Mouse (Mus musculus) kidney, embryonic 14.5 days (tissue): Measurements from ENCODE around the gene Gm10322. TPM values are rescaled to one million over a fixed set of nuclear protein-coding genes. Genes with fewer than 3 reads are reported as not detected.

Experiments used
- ATAC-seq: fragments of 200-750 bp; cut with Nextera tagmentation; 2 replicates; pipeline ENCODE4 v1.8.0; 2017; ENCODE audit warnings: moderate number of reproducible peaks, mild to moderate bottlenecking, moderate TSS enrichment, moderate library complexity; ENCODE audit not compliant: low FRiP score, low TSS enrichment
- H3K27ac ChIP-seq: fragments of 300-500 bp; sonication (generic); 2 replicates; pipeline ENCODE4 v1.5.1; 2014; ENCODE audit warnings: low read depth, mild to moderate bottlenecking, low read length, moderate library complexity, mixed read lengths
- H3K27me3 ChIP-seq: fragments of 300-500 bp; sonication (generic); 2 replicates; pipeline ENCODE4 v1.6.1; 2014; ENCODE audit warnings: mild to moderate bottlenecking, low read length; ENCODE audit not compliant: control insufficient read depth, insufficient read depth
- H3K36me3 ChIP-seq: fragments of 300-500 bp; sonication (generic); 2 replicates; pipeline ENCODE4 v1.6.1; 2014; ENCODE audit warnings: low read length, mixed read lengths; ENCODE audit not compliant: control insufficient read depth, insufficient read depth
- H3K4me1 ChIP-seq: fragments of 300-500 bp; sonication (generic); 2 replicates; pipeline ENCODE4 v1.6.1; 2014; ENCODE audit warnings: low read length, mixed read lengths; ENCODE audit not compliant: control insufficient read depth, insufficient read depth
- H3K4me2 ChIP-seq: fragments of 300-500 bp; sonication (generic); replicated peaks from 2 replicates; pipeline ENCODE4 v1.6.1; 2014; ENCODE audit warnings: low read depth, mild to moderate bottlenecking, low read length
- H3K4me3 ChIP-seq: fragments of 300-500 bp; sonication (generic); 2 replicates; pipeline ENCODE4 v1.5.1; 2014; ENCODE audit warnings: mild to moderate bottlenecking, low read length
- H3K9ac ChIP-seq: fragments of 300-500 bp; sonication (generic); 2 replicates; pipeline ENCODE4 v1.6.1; 2014; ENCODE audit warnings: low read depth, mild to moderate bottlenecking, low read length, moderate library complexity
- H3K9me3 ChIP-seq: fragments of 300-500 bp; sonication (generic); 2 replicates; pipeline ENCODE4 v1.6.1; 2016; ENCODE audit warnings: low read length; ENCODE audit not compliant: control insufficient read depth
- WGBS: fragments of 180-500 bp; shearing (Covaris S2); extraction: QIAGEN DNeasy Blood & Tissue Kit; methylation state at CpG from one replicate; pipeline ENCODE4 v1.1.7; 2014; 5-methylcytosine and 5-hydroxymethylcytosine counted together
- polyA plus RNA-seq: library from polyadenylated mRNA; unstranded; fragments of >200 nt; fragmentation: Nextera tagmentation; extraction: Ambion mirVana; gene quantifications from 2 replicates; pipeline ENCODE4 v1.2.1, GENCODE M21; 2014

The Gm10322 gene
- polyA plus RNA-seq, 1 experiment from 2014 or later, result not detected

DNA sequence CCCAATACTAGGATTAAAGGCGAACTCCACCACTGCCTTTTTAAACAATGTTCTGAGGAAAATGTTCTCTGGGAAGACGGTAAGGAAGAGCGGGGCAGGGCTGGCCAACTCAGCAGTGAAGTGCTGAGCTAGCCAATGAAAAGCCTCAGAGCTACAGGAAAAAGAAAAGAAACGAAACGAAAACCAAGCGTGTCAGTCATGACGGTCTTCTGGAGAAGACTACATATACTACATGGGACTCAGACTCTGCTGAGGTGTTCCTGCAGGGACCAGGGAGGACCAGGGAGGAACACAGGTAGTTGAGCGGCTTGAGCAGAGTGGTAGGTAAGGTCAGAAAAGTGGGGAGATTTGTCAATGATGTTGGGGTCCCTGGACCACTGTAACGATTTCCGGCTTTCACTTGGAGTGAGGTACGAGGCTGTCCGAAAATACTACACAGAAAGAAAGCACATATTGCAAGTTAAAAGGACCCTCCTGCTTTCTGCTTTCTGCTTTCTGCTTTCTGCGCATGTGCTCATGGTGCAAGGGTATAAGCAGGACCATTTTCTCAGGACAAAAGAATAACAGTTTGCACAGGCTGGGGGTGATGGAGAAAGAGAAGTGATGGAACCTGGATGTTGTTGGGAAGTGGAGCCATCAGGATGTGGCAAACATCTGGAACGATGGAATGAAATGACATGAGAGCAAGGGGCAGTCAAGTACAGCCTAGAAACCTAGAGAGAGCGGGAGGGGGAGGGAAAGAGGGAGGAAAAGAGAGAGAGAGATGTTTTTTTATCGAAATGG lies 21.1 kb downstream of the Gm10322 start:
- 62% methylated on average over 16 of the region's 16 CpGs for WGBS
- ATAC-seq, result peak; percentile 76; the same call in 1 of the 2 replicates
- Histone ChIP-seq H3K27me3 (no peaks in the 10 kb centered on the region), H3K9ac (no peak overlapping the region), H3K4me3 (no peak overlapping the region), H3K4me2 (no peak overlapping the region; the same call in 1 of the 2 replicates), H3K27ac (peak overlapping the region; percentile 12; the same call in 1 of the 2 replicates), H3K9me3 (no peaks in the 10 kb centered on the region), H3K4me1 (no peaks in the 10 kb centered on the region), H3K36me3 (no peaks in the 10 kb centered on the region)

DNA sequence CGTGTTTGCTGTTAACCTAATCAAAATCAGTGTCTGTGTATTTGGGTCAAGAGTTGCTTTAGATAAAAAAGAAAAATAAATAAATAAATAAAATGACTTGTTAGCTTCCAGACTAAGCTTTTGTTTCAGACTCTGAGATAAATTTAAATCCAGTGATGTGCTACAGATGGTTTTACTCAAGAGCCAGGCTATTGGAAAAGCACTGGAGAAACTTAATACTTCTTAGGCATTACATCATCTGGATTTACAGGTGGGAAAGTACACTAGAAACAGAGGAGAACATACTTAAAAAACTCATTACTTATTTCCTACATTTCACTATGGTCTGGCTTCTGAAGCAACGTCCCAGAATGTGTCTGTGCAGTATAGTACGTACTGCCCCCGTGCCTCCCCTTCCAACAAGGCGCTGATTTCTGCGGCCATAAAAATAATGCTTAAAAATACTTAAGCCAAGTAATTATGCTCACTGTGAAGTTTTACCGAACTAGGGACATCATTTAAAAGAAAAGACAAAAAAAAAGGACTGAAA lies 21.8 kb downstream of the Gm10322 start:
- no peak overlapping the region for H3K4me3 ChIP-seq
- no peaks in the 10 kb centered on the region for H3K27me3 ChIP-seq
- H3K9me3 ChIP-seq, result no peaks in the 10 kb centered on the region
- H3K36me3 ChIP-seq, result no peaks in the 10 kb centered on the region
- 20% methylated on average over 7 of the region's 7 CpGs for WGBS
- H3K9ac ChIP-seq, result no peak overlapping the region
- ATAC-seq, result peak; percentile 65; the same call in 1 of the 2 replicates
- H3K4me1 ChIP-seq, result no peaks in the 10 kb centered on the region
- H3K4me2 ChIP-seq, result no peak overlapping the region
- H3K27ac ChIP-seq, result no peak overlapping the region; the same call in 1 of the 2 replicates

GRCm38 (mm10) chr10:59638576-59638975 lies 22.7 kb downstream of the Gm10322 start:
- Histone ChIP-seq H3K4me1 (no peaks in the 10 kb centered on the region), H3K9me3 (no peaks in the 10 kb centered on the region), H3K27me3 (no peaks in the 10 kb centered on the region), H3K4me3 (no peak overlapping the region), H3K27ac (no peak overlapping the region), H3K9ac (no peak overlapping the region), H3K36me3 (no peaks in the 10 kb centered on the region), H3K4me2 (no peak overlapping the region)
- no peak for ATAC-seq
- WGBS, result 69% methylated on average over 6 of the region's 6 CpGs

GRCm38 (mm10) chr10:59642659-59643377 lies 27.0 kb downstream of the Gm10322 start:
- H3K36me3 ChIP-seq, result no peaks in the 10 kb centered on the region
- H3K27ac ChIP-seq, result no peak overlapping the region
- H3K9ac ChIP-seq, result no peak overlapping the region
- H3K9me3 ChIP-seq, result no peaks in the 10 kb centered on the region
- no peaks in the 10 kb centered on the region for H3K4me1 ChIP-seq
- WGBS, result 63% methylated on average over 8 of the region's 8 CpGs
- H3K4me2 ChIP-seq, result no peak overlapping the region
- ATAC-seq, result no peak
- no peak overlapping the region for H3K4me3 ChIP-seq
- H3K27me3 ChIP-seq, result no peaks in the 10 kb centered on the region

- no peak for ATAC-seq
- no peaks in the 10 kb centered on the region for H3K27me3 ChIP-seq
- WGBS, result 54% methylated on average over 9 of the region's 9 CpGs
- no peaks in the 10 kb centered on the region for H3K4me1 ChIP-seq
- H3K4me3 ChIP-seq, result no peak overlapping the region
- no peaks in the 10 kb centered on the region for H3K36me3 ChIP-seq
- H3K9ac ChIP-seq, result no peak overlapping the region
- no peak overlapping the region for H3K27ac ChIP-seq
- no peaks in the 10 kb centered on the region for H3K9me3 ChIP-seq
- no peak overlapping the region for H3K4me2 ChIP-seq
These were observed 27.8 kb downstream of the Gm10322 start for GRCm38 (mm10) chr10:59643645-59644044.

- H3K4me2 ChIP-seq, result no peak overlapping the region
- H3K27me3 ChIP-seq, result no peaks in the 10 kb centered on the region
- no peak overlapping the region for H3K4me3 ChIP-seq
- no peaks in the 10 kb centered on the region for H3K4me1 ChIP-seq
- ATAC-seq, result no peak
- no peak overlapping the region for H3K27ac ChIP-seq
- WGBS, result 60% methylated on average over 2 of the region's 2 CpGs
- no peak overlapping the region for H3K9ac ChIP-seq
- H3K9me3 ChIP-seq, result no peaks in the 10 kb centered on the region
- H3K36me3 ChIP-seq, result no peaks in the 10 kb centered on the region
These were observed 28.8 kb downstream of the Gm10322 start for GRCm38 (mm10) chr10:59644710-59645109.

DNA sequence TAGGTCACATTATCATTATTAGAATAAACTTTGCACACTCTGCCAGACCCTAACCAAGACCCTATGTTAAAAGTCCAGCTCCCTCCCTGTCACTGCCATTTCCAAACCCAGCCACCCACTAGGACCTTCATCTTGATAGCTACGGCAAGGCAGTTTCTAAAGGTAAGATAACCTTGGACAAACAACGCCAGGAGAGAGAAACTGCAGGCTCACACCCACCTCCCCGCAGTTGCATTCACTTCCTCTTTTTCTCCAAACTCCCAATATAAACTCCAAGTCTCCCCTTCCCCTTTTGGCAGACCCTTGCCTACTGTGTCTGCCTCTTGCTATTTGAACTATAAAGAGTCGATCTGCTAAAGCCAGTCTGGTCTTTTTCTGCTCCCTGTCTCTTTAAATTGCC lies 29.3 kb downstream of the Gm10322 start:
- Histone ChIP-seq H3K9ac (no peak overlapping the region), H3K4me1 (no peaks in the 10 kb centered on the region), H3K9me3 (no peaks in the 10 kb centered on the region), H3K27ac (no peak overlapping the region), H3K4me3 (no peak overlapping the region), H3K36me3 (no peaks in the 10 kb centered on the region), H3K27me3 (no peaks in the 10 kb centered on the region), H3K4me2 (no peak overlapping the region)
- WGBS, result 73% methylated on average over 4 of the region's 4 CpGs
- no peak for ATAC-seq

GRCm38 (mm10) chr10:59646821-59647378 lies 31.0 kb downstream of the Gm10322 start:
- Histone ChIP-seq H3K4me3 (no peak overlapping the region), H3K27me3 (no peaks in the 10 kb centered on the region), H3K4me2 (no peak overlapping the region), H3K4me1 (no peaks in the 10 kb centered on the region), H3K9ac (no peak overlapping the region), H3K36me3 (no peaks in the 10 kb centered on the region), H3K27ac (no peak overlapping the region), H3K9me3 (no peaks in the 10 kb centered on the region)
- no peak for ATAC-seq
- 85% methylated on average over 5 of the region's 5 CpGs for WGBS
